Mouse (Mus musculus): ENCODE measurements around the gene Coasy. TPM values are rescaled to one million over a fixed set of nuclear protein-coding genes. Genes with fewer than 3 reads are reported as not detected.

Coasy gene
- polyA plus RNA-seq, 1 experiment from 2014 or later = 45.3 TPM

GRCm38 (mm10) chr11:101084811-101085210, 2.4 kb downstream of the Coasy start:
- Histone ChIP-seq H3K9me3 (replicated peaks) (no peaks in the 10 kb centered on the region), H3K4me1 (peaks cover 45% of the 10 kb centered on the region), H3K36me3 (peaks cover 36% of the 10 kb centered on the region), H3K27me3 (ENCODE audit: low read depth, poor library complexity, severe bottlenecking) (peaks cover 21% of the 10 kb centered on the region), H3K4me3 (no peak overlapping the region), H3K27ac (no peak overlapping the region)
- DNase-seq (ENCODE audit: low spot score) = no peak
- WGBS = 92% methylated on average over 12 of the region's 12 CpGs

GRCm38 (mm10) chr11:101085617-101086322, 3.4 kb downstream of the Coasy start:
- H3K9me3 ChIP-seq (replicated peaks) = no peaks in the 10 kb centered on the region
- no peak for DNase-seq (ENCODE audit: low spot score)
- WGBS = 95% methylated on average over 18 of the region's 18 CpGs
- H3K4me1 ChIP-seq = peaks cover 44% of the 10 kb centered on the region
- H3K27me3 ChIP-seq (ENCODE audit: low read depth, poor library complexity, severe bottlenecking) = peaks cover 12% of the 10 kb centered on the region
- no peak overlapping the region for H3K27ac ChIP-seq
- H3K4me3 ChIP-seq = 0 out of 2 replicates have a peak overlapping the region, but pooled peaks have one; percentile 84
- H3K36me3 ChIP-seq = peaks cover 46% of the 10 kb centered on the region

- peaks cover 51% of the 10 kb centered on the region for H3K36me3 ChIP-seq
- WGBS = 84% methylated on average over 6 of the region's 6 CpGs
- peaks cover 44% of the 10 kb centered on the region for H3K4me1 ChIP-seq
Measured at GRCm38 (mm10) chr11:101086323-101086674, 3.9 kb downstream of the Coasy start.

GRCm38 (mm10) chr11:101086756-101087681, 4.7 kb downstream of the Coasy start, which contains the start of gene Mlx:
TSS of gene Mlx (plus strand) at chr11:101087277.
- Histone ChIP-seq H3K27ac (peak within 1 kb of the TSS; percentile 84), H3K9me3 (replicated peaks) (no peaks in the 10 kb centered on the region), H3K4me1 (peaks cover 40% of the 10 kb centered on the region), H3K4me3 (peak within 1 kb of the TSS; percentile 84), H3K36me3 (peaks cover 58% of the 10 kb centered on the region), H3K27me3 (ENCODE audit: low read depth, poor library complexity, severe bottlenecking) (no peaks in the 10 kb centered on the region)
- 2% methylated on average over 52 of the region's 52 CpGs for WGBS
- DNase-seq (ENCODE audit: low spot score) = peak; percentile 89

More at GRCm38 (mm10) chr11:101086323-101086674, 3.9 kb downstream of the Coasy start:
- peaks cover 6% of the 10 kb centered on the region for H3K27me3 ChIP-seq (ENCODE audit: low read depth, poor library complexity, severe bottlenecking)
- H3K4me3 ChIP-seq = peak overlapping the region; percentile 84
- DNase-seq (ENCODE audit: low spot score) = no peak
- H3K9me3 ChIP-seq (replicated peaks) = no peaks in the 10 kb centered on the region
- peak overlapping the region; percentile 84; the same call in 1 of the 2 replicates for H3K27ac ChIP-seq

- WGBS = 11% methylated on average over 8 of the region's 8 CpGs
- H3K4me1 ChIP-seq = peaks cover 40% of the 10 kb centered on the region
- DNase-seq (ENCODE audit: low spot score) = no peak
Measured at GRCm38 (mm10) chr11:101087682-101088055, 5.3 kb downstream of the Coasy start.

GRCm38 (mm10) chr11:101089931-101090330, 7.6 kb downstream of the Coasy start:
- H3K9me3 ChIP-seq (replicated peaks) = no peaks in the 10 kb centered on the region
- peaks cover 72% of the 10 kb centered on the region for H3K36me3 ChIP-seq
- H3K4me3 ChIP-seq = no peak overlapping the region
- peaks cover 40% of the 10 kb centered on the region for H3K4me1 ChIP-seq
- no peak for DNase-seq (ENCODE audit: low spot score)
- no peaks in the 10 kb centered on the region for H3K27me3 ChIP-seq (ENCODE audit: low read depth, poor library complexity, severe bottlenecking)
- no peak overlapping the region for H3K27ac ChIP-seq
- WGBS = 98% methylated on average over 1 of the region's 1 CpGs

More at GRCm38 (mm10) chr11:101087682-101088055, 5.3 kb downstream of the Coasy start:
- Histone ChIP-seq H3K27ac (peak overlapping the region; percentile 84), H3K4me3 (peak overlapping the region; percentile 84), H3K36me3 (peaks cover 65% of the 10 kb centered on the region), H3K27me3 (ENCODE audit: low read depth, poor library complexity, severe bottlenecking) (no peaks in the 10 kb centered on the region), H3K9me3 (replicated peaks) (no peaks in the 10 kb centered on the region)

GRCm38 (mm10) chr11:101094930-101095313, 12.6 kb downstream of the Coasy start:
- no peaks in the 10 kb centered on the region for H3K9me3 ChIP-seq (replicated peaks)
- H3K27ac ChIP-seq = peak overlapping the region; percentile 85
- WGBS = 1% methylated on average over 18 of the region's 18 CpGs
- peaks cover 78% of the 10 kb centered on the region for H3K36me3 ChIP-seq
- H3K27me3 ChIP-seq (ENCODE audit: low read depth, poor library complexity, severe bottlenecking) = no peaks in the 10 kb centered on the region
- H3K4me3 ChIP-seq = peak overlapping the region; percentile 81
- no peak for DNase-seq (ENCODE audit: low spot score)
- H3K4me1 ChIP-seq = peaks cover 21% of the 10 kb centered on the region

GRCm38 (mm10) chr11:101095314-101096024, 13.1 kb downstream of the Coasy start, which contains the start of gene Psmc3ip:
TSS of gene Psmc3ip (minus strand) at chr11:101095436.
- Histone ChIP-seq H3K36me3 (peaks cover 78% of the 10 kb centered on the region), H3K4me3 (peak within 1 kb of the TSS; percentile 81), H3K4me1 (peaks cover 21% of the 10 kb centered on the region), H3K27ac (peak within 1 kb of the TSS; percentile 85), H3K27me3 (ENCODE audit: low read depth, poor library complexity, severe bottlenecking) (no peaks in the 10 kb centered on the region), H3K9me3 (replicated peaks) (no peaks in the 10 kb centered on the region)
- under 1% methylated on average over 43 of the region's 43 CpGs for WGBS
- peak; percentile 96 for DNase-seq (ENCODE audit: low spot score)

GRCm38 (mm10) chr11:101098231-101098630, 15.9 kb downstream of the Coasy start:
- no peak for DNase-seq (ENCODE audit: low spot score)
- Histone ChIP-seq H3K27ac (no peak overlapping the region), H3K4me3 (no peak overlapping the region), H3K36me3 (peaks cover 75% of the 10 kb centered on the region), H3K27me3 (ENCODE audit: low read depth, poor library complexity, severe bottlenecking) (no peaks in the 10 kb centered on the region), H3K4me1 (peaks cover 21% of the 10 kb centered on the region), H3K9me3 (replicated peaks) (no peaks in the 10 kb centered on the region)
- 94% methylated on average over 8 of the region's 8 CpGs for WGBS

- H3K9me3 ChIP-seq (replicated peaks) = no peaks in the 10 kb centered on the region
- WGBS = 86% methylated on average over 5 of the region's 5 CpGs
Measured at GRCm38 (mm10) chr11:101103011-101103410, 20.6 kb downstream of the Coasy start.

GRCm38 (mm10) chr11:101109351-101109750, 27.0 kb downstream of the Coasy start:
- Histone ChIP-seq H3K4me3 (no peak overlapping the region), H3K27ac (no peak overlapping the region), H3K9me3 (replicated peaks) (no peaks in the 10 kb centered on the region), H3K4me1 (no peaks in the 10 kb centered on the region), H3K27me3 (ENCODE audit: low read depth, poor library complexity, severe bottlenecking) (no peaks in the 10 kb centered on the region), H3K36me3 (peaks cover 47% of the 10 kb centered on the region)
- DNase-seq (ENCODE audit: low spot score) = no peak
- whole genome bisulfite sequencing = 89% methylated on average over 4 of the region's 4 CpGs

More at GRCm38 (mm10) chr11:101103011-101103410, 20.6 kb downstream of the Coasy start:
- no peaks in the 10 kb centered on the region for H3K4me1 ChIP-seq
- H3K4me3 ChIP-seq = no peak overlapping the region
- peaks cover 83% of the 10 kb centered on the region for H3K36me3 ChIP-seq
- H3K27me3 ChIP-seq (ENCODE audit: low read depth, poor library complexity, severe bottlenecking) = no peaks in the 10 kb centered on the region
- no peak overlapping the region for H3K27ac ChIP-seq
- DNase-seq (ENCODE audit: low spot score) = no peak

GRCm38 (mm10) chr11:101110708-101111107, 28.3 kb downstream of the Coasy start:
- no peak overlapping the region for H3K4me3 ChIP-seq
- H3K27ac ChIP-seq = no peak overlapping the region
- H3K4me1 ChIP-seq = no peaks in the 10 kb centered on the region
- DNase-seq (ENCODE audit: low spot score) = no peak
- 60% methylated on average over 5 of the region's 5 CpGs for WGBS
- no peaks in the 10 kb centered on the region for H3K9me3 ChIP-seq (replicated peaks)
- peaks cover 45% of the 10 kb centered on the region for H3K36me3 ChIP-seq
- H3K27me3 ChIP-seq (ENCODE audit: low read depth, poor library complexity, severe bottlenecking) = no peaks in the 10 kb centered on the region

Data from limb, embryonic 10.5 days (tissue).